Mouse (Mus musculus) CH12.LX (cell line): ENCODE measurements at regions not wholly inside any gene's neighbourhood (a gene's known extent, or its start where the extent isn't known, plus 50 kb on each side); places are given as distances from the start of the nearest gene placed in this dataset.

Experiments used
- CTCF ChIP-seq, 2 experiments: IDR thresholded peaks in 1 of 2; conservative IDR thresholded peaks in 1 of 2; 2 replicates each; pipeline ENCODE4 v1.5.1; 2011 to 2012; ENCODE audit warnings: low read depth in 2 of 2, low read length in 2 of 2, improper control_type of control experiment in 1 of 2, inconsistent platforms in 1 of 2, mild to moderate bottlenecking in 1 of 2, moderate library complexity in 1 of 2
- E2F4 ChIP-seq: IDR thresholded peaks from 2 replicates; pipeline ENCODE4 v1.6.1; 2011; ENCODE audit warnings: low read depth, low read length, improper control_type of control experiment; ENCODE audit not compliant: insufficient replicate concordance
- JUND ChIP-seq: conservative IDR thresholded peaks from 2 replicates; pipeline ENCODE4 v1.6.1; 2011; ENCODE audit warnings: low read depth, low read length, improper control_type of control experiment
- MAZ ChIP-seq: IDR thresholded peaks from 2 replicates; pipeline ENCODE4 v1.6.1; 2012; ENCODE audit warnings: low read depth, mild to moderate bottlenecking, inconsistent platforms, low read length, improper control_type of control experiment, moderate library complexity
- MXI1 ChIP-seq: IDR thresholded peaks from 2 replicates; pipeline ENCODE4 v1.6.1; 2011; ENCODE audit warnings: mild to moderate bottlenecking, low read depth, low read length, improper control_type of control experiment
- MYC ChIP-seq: IDR thresholded peaks from 2 replicates; pipeline ENCODE4 v1.6.1; 2011; ENCODE audit warnings: low read depth, mild to moderate bottlenecking, improper control_type of control experiment, low read length
- POLR2A ChIP-seq: IDR thresholded peaks from 2 replicates; pipeline ENCODE4 v1.6.1; 2011; ENCODE audit warnings: low read depth, mild to moderate bottlenecking, improper control_type of control experiment, low read length
- TBP ChIP-seq: conservative IDR thresholded peaks from 2 replicates; pipeline ENCODE4 v1.6.1; 2011; ENCODE audit warnings: low read depth, low read length, improper control_type of control experiment
- USF1 ChIP-seq: IDR thresholded peaks from 2 replicates; pipeline ENCODE4 v1.6.1; 2014; ENCODE audit warnings: low read depth, mild to moderate bottlenecking, inconsistent platforms, low read length, improper control_type of control experiment
- USF2 ChIP-seq: conservative IDR thresholded peaks from 2 replicates; pipeline ENCODE4 v1.6.1; 2011; ENCODE audit warnings: low read depth, low read length, improper control_type of control experiment

DNA sequence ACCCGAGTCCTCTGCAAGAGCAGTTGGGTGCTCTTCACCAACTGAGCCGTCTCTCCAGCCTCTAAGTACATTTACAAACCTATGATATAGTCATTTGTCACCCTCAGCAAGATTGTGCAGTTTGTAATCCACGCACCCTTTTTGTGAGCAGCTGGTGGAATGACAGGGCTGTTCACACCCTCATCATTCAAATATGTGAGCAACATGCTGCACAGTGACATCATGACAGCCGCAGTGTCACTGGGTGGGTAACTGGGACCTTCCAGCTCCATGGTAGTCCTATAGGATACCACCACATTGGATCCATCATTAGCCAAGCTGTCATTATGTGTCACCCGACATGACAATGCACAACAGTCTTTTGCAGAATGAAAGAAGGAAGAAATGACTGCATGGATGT, 155.0 kb upstream of the Sulf2 start:
- no peak for TF ChIP-seq MYC
- no peak for TF ChIP-seq TBP
- no peak for TF ChIP-seq E2F4
- TF ChIP-seq USF1, result no peak
- TF ChIP-seq MAZ, result no peak
- no peak for TF ChIP-seq CTCF (conservative IDR thresholded peaks at IDR 0.05 in 1 of 2, IDR thresholded peaks at IDR 0.05 in 1 of 2; ENCODE audit: low read depth in 2 of 2, low read length in 2 of 2)
- no peak for TF ChIP-seq POLR2A
- TF ChIP-seq MXI1, result no peak
- no peak for TF ChIP-seq USF2
- TF ChIP-seq JUND, result no peak
